Mouse (Mus musculus) heart, adult 2 months (tissue): ENCODE results near the gene Dennd2a.

Experiments used
- CTCF ChIP-seq: fragments of 200-600 bp; IDR thresholded peaks from 2 replicates; pipeline ENCODE4 v1.8.1; 2022; ENCODE audit warnings: antibody characterized with exemption, mild to moderate bottlenecking, moderate library complexity
- EP300 ChIP-seq: fragments of 200-500 bp; IDR thresholded peaks from 2 replicates; pipeline ENCODE4 v1.6.1; 2011; ENCODE audit warnings: low read depth, low read length, control low read depth; ENCODE audit not compliant: insufficient read depth

GRCm38 (mm10) chr6:39497165-39497564, 60.5 kb downstream of the Dennd2a start:
- TF ChIP-seq CTCF (no peak), EP300 (no peak)
